Mouse (Mus musculus): ENCODE measurements around the gene Mindy4. TPM values are rescaled to one million over a fixed set of nuclear protein-coding genes. Genes with fewer than 3 reads are reported as not detected.

Mindy4 gene
- total and polyA plus RNA-seq, 3 experiments = 2.9 to 5.9 (median 5.6) TPM

GRCm38 (mm10) chr6:55342328-55342727 lies 139.1 kb downstream of the Mindy4 start:
- no peak for DNase-seq

GRCm38 (mm10) chr6:55343446-55343845 lies 140.3 kb downstream of the Mindy4 start:
- DNase-seq = no peak

- DNase-seq = no peak
Measured at GRCm38 (mm10) chr6:55344291-55345016, 141.3 kb downstream of the Mindy4 start.

- DNase-seq = no peak
Measured at GRCm38 (mm10) chr6:55345264-55345663, 142.1 kb downstream of the Mindy4 start.

DNA sequence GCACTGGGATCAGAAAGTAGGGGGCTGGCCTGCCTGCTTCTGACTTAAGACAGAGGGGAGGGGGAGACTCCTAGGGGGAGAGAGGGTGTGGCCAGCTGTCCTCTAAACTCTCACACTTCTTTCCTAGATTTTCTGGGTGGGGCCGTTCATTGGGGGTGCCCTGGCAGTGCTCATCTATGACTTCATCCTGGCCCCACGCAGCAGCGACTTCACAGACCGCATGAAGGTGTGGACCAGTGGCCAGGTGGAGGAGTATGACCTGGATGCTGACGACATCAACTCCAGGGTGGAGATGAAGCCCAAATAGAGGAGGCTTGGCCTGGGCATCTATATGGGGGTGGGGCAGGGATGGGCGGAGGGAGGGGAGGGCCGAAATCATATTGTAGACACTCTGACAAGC lies 143.3 kb downstream of the Mindy4 start:
- no peak for DNase-seq

GRCm38 (mm10) chr6:55347711-55348571 lies 144.8 kb downstream of the Mindy4 start:
- no peak for DNase-seq

GRCm38 (mm10) chr6:55349231-55349630 lies 146.0 kb downstream of the Mindy4 start:
- DNase-seq = no peak

DNA sequence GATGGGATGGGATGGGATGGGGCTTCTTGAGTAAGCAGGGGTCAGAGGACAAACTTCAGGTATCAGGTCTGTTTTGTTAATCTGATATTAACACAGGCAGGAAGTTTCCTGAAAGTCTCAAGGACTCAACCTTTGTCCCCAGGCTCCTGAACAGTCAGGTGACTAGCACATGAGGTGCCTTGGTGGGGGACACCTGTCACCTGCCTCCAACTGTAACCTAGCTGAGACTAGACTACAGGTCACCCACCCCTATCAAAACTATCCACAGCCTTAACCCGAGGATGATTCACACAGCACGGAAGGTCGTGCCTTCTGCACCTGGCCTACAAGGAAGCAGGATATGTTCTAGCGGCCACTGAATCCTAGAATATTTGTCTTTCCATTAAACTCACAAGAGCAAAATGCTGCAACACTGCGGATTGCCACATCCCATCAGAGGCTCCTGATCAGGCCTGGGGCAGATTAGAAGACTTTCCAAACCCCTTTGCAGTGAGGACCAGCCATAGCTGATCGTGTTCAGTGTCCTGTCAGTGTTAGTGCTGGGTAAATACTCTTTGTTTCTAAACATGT lies 147.3 kb downstream of the Mindy4 start:
- no peak for DNase-seq

GRCm38 (mm10) chr6:55351712-55352111 lies 148.5 kb downstream of the Mindy4 start:
- no peak for DNase-seq

GRCm38 (mm10) chr6:55353711-55354445 lies 150.7 kb downstream of the Mindy4 start:
- no peak for DNase-seq

GRCm38 (mm10) chr6:55354456-55355117 lies 151.4 kb downstream of the Mindy4 start:
- no peak for DNase-seq

GRCm38 (mm10) chr6:55355575-55355974 lies 152.4 kb downstream of the Mindy4 start:
- no peak for DNase-seq

- no peak for DNase-seq
Measured at GRCm38 (mm10) chr6:55356017-55356703, 153.0 kb downstream of the Mindy4 start.

DNA sequence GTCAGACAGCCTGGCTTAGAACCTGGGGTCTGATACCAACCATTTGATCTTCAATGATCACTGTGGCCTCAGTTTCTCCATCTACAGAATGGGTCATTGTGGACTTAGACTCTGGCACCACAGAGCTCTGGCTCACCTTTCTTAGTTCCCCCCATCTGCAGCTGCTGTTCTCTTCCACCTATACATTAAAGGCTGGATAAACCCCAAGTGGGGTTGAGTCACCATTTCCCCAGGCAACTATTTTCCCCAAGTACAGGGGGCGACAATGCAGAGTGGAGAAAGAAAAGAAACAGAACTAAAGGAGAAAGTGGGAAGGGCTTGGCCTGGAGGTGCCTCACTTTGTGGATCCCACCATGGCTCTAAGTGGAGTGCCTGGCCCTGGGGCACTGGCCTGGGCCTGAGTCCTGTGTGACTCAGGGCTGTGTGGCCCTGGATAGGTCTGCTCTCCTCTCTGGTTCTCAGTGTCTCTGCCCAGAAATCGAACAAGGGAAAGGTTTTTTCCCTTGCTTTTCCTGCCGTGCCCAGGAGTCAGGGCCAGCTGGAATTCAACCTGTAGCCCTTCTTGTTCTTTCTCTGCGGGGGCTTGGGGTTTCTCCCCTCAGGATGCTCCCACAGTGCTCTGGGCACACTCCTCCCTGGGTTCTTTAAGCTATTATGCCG lies 153.9 kb downstream of the Mindy4 start:
- DNase-seq = no peak

DNA sequence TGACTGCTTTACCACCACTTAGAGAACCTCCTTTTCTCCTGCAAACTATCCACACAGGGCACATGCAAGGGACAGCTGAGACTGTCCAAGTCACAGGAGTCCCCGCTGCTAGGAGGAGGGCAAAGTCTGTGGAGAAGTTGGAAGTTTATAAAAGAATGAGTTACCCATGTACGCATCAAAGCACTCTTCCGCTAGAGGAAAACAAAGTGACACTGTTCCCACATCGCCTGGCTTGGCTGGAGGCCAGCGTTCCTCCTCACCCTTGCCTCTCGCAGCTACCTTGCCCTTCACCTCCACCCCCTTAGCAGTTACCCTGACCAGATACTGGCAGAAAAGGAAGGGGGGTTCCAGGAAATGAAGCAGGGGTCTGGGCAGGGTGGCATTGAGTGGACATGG lies 154.5 kb downstream of the Mindy4 start:
- no peak for DNase-seq

GRCm38 (mm10) chr6:55358731-55359143 lies 155.6 kb downstream of the Mindy4 start:
- DNase-seq = no peak

GRCm38 (mm10) chr6:55362663-55363062 lies 159.5 kb downstream of the Mindy4 start:
- no peak for DNase-seq

DNA sequence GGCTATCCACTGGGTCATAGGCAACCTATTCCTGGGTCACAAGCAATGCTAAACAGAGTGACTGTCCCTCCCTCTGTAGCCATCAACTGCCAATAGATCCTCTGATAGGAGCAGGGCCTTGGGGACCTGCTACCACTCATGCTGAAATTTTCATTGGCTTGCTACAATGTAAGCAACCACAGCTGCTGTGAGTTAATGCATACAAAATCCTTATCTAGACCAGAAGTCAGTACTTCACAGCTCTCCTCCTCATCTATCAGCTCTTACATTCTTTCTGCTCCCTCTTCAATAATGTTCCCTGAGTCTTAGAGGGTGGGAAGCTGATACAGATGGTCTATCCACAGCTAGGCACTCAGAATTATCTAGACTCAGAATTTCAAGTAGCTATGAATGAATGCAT lies 163.9 kb downstream of the Mindy4 start:
- DNase-seq = no peak
